Mouse (Mus musculus): ENCODE results near the gene Csk.

Csk gene

GRCm38 (mm10) chr9:57653283-57653682, at the start of gene Csk:
Gene Csk, minus strand, starts transcription at chr9:57653631.
- no peak for DNase-seq (ENCODE audit: low spot score)

DNA sequence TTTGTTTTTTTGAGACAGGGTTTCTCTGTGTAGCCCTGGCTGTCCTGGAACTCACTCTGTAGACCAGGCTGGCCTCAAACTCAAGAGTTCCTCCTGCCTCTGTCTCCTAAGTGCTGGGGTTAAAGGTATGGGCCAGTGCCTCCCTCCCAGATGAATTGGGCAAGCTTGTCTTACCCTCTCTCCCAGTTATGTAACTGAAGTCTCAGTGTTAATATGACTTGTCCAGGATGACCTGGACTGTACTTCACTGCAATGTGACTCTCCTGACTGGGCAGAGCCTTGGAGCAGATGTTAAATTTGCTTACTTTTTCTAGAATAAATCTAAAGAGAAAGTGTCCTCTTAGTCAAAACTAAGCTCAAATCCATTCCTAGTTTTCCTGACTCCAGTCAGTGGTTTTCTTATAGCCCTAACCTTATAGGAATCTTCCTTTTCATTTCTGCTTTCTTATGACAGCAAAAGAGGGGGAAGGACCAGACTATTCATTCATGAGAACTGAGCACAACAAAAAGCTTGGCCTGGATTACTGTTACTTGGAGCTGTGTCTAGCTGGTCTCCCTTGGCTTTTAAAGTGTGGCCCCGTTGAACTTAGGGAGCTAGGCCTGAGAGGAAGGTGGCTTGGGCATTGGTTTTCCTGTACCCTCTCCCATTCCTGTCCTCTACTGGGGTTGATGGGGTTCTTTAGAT, 45.2 kb upstream of the Csk start:
- peak; percentile 48 for DNase-seq (ENCODE audit: low spot score)

DNA sequence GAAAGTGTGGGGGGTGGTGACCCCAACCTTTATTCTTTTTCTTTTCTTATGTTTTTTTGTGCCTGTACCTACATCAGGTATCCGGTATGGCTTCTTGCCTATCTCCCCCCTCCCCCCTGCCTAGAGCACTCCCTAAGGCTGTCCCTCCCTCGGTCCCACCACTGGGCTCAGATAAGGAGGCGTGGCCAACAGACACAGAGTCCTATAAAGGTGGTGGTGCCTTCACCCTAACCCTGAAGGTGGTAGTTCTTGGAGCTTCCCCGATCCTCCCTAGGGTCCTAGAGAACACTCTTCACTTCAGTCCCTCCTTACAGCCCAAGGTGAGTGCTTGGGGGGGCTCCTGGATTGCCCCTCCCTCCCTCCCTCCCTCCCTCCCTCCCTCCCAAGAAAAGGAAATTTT, 43.9 kb upstream of the Csk start:
- DNase-seq (ENCODE audit: low spot score) = no peak

- DNase-seq (ENCODE audit: low spot score) = peak; percentile 18
Measured at GRCm38 (mm10) chr9:57696380-57697285, 43.2 kb upstream of the Csk start.

DNA sequence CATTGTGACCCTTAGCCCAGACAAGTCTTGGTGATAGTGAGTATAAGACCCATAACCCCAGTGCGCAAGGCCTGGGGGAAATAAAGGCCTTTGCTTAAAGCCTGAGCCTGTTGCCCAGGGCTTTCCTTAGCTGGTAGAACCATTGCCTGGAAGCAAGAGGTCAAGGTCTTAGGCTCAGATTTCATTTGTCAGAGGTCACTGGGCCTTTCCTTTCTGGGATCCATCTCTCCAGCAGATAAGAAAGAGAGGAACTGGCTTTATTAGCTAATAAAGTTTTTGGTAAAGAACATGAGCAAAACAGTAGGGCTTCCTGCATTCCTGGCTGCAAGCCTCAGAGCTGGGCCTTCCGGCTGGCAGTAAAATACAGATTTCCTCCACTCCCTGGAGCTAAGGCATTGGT, 40.7 kb upstream of the Csk start:
- no peak for DNase-seq (ENCODE audit: low spot score)

DNA sequence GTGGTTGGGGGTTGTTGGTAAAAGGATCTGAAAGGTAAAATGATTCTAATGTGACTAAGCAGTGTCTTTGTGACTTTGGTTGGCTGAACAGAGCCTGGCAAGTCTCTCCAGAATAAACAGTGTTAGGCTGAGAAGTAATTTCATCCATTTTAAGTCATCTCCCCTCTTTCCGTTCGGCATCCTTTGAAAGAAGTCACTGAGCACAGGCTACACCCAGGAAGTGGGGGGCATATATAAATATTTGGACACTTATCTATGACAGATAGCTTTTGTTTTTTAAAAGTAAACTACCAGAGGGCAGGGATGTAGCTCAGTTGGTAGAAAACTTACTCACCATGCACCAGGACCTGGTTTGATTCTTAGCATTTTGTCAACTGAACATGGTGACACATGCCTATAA, 35.2 kb upstream of the Csk start:
- no peak for DNase-seq (ENCODE audit: low spot score)

GRCm38 (mm10) chr9:57688158-57688557, 34.7 kb upstream of the Csk start:
- no peak for DNase-seq (ENCODE audit: low spot score)

DNA sequence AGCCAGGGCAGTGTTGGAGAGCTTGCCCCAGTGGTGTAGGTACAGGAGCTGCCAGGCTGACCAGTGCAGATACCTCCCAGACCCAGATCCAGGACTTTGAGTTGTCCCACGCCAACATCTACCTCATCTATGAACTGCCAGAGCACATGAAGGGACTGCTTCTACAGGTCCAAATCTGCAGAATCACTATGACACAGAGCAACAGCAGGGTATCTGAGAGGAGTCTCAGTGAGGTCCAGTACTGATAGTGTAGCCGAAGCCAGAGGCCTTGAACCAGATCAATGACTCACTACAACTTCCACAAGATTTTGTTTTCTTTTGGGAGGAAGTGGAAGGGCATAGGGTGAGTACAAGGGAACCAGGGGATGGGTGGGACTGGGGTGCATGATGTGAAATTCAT, 34.3 kb upstream of the Csk start, which contains the start of gene Cyp1a1:
TSS of gene Cyp1a1 (plus strand) at position 178 of the 400 bp plus-strand sequence.
- DNase-seq (ENCODE audit: low spot score) = no peak

- DNase-seq (ENCODE audit: low spot score) = no peak
Measured at GRCm38 (mm10) chr9:57686011-57686410, 32.6 kb upstream of the Csk start.

DNA sequence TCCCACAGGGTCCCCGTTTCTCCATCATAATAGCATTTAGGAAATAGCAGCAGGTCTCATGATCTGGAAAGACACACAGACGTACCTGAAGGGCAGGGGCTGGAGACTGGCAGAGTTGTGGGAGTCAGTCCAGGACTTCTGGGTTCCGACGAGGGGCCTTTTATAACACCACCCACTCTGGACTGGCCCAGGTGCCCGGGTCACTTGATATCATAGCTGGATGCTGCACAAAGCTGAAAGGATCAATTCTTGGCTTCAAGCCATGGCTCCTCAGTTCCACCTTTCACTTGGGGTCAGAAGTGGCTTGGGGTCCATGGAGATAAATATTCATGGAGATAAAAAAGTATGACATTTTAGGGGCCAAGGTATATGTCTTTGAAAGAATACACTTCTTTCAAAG, 30.1 kb upstream of the Csk start, which contains the start of gene Cyp1a2:
TSS of gene Cyp1a2 (minus strand) at position 184 of the 400 bp plus-strand sequence.
- DNase-seq (ENCODE audit: low spot score) = no peak

- no peak for DNase-seq (ENCODE audit: low spot score)
Measured at GRCm38 (mm10) chr9:57681411-57681810, 28.0 kb upstream of the Csk start.

GRCm38 (mm10) chr9:57671500-57671899, 18.1 kb upstream of the Csk start:
- no peak for DNase-seq (ENCODE audit: low spot score)

DNA sequence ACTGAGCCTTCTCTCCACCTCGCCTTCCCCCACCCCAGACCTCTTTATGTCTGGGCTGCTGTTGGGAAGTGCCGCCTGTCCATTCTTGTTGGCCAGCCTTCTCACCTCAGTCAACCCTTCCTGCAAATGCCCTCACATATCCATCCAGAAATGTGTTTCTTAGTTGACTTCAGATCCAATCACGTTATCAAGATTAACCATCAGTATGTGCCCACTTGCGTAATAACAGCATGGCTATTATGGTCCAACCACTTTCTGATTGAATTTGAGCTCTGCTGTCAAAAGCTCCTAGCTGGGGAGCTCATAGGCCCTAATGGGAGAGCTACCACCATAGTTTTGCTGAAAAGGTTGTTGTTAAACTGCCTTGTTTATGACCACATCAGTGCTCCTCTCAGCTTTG, 17.6 kb upstream of the Csk start:
- DNase-seq (ENCODE audit: low spot score) = no peak

GRCm38 (mm10) chr9:57669566-57669965, 16.1 kb upstream of the Csk start:
- DNase-seq (ENCODE audit: low spot score) = no peak

DNA sequence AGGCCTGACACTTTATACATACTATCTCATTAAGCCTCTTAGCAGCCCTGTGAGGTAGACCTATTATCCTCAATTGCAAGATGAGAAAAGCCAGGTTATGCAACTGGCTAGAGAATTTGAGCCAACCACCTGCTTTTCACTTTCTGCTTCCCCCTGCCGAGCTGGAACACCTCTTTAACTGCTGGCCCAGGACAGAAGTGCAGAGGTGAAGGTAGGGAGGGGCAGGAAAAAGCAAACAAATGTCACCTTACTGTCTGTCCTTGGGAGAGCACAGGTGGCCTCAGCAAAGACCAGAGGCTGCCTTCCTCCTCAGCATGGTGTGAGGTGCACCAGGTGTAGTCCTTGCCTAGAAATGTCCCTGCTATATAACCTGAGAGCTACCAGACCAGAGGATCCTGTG, 14.8 kb upstream of the Csk start:
- no peak for DNase-seq (ENCODE audit: low spot score)

- DNase-seq (ENCODE audit: low spot score) = no peak
Measured at GRCm38 (mm10) chr9:57667817-57668216, 14.4 kb upstream of the Csk start.

DNA sequence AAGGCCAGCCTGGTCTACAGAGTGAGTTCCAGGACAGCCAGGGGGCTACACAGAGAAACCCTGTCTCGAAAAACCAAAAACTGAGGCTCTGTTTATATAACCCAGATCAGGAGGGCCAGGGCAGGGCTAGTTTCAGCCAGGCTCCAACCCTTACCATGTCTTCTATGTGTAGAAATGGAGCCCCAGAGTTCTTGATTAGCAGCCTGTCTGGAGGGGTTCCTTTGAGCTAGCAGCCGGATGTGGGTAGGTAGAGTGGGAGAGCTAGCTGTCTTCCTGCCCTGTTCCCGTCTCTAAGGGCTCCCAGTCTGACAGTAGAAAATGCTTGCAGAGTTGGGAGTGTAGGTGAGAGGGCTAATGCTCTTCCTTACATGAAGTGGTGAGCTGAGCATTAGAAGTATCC, 13.7 kb upstream of the Csk start:
- no peak for DNase-seq (ENCODE audit: low spot score)

DNA sequence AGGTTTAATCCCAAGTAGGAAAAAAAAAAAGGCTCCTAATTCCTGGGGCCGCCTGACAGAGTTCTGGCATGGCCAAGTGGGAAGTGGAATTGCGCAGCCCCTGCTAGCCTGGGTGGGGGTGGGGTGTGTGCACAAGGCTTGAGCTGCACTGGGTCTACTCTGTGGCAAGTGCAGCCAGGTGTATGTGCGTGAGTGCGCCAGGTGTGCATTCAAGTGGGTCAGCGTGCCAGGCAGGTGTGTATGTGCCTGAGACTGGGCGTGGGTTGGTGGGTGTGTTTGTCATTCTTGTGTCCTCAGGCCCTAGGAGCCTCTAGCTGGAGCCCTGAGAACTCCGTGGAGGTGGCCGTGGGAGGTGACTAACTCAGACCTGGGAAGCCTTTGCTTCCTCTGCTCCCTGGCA, 13.1 kb upstream of the Csk start:
- DNase-seq (ENCODE audit: low spot score) = no peak

DNA sequence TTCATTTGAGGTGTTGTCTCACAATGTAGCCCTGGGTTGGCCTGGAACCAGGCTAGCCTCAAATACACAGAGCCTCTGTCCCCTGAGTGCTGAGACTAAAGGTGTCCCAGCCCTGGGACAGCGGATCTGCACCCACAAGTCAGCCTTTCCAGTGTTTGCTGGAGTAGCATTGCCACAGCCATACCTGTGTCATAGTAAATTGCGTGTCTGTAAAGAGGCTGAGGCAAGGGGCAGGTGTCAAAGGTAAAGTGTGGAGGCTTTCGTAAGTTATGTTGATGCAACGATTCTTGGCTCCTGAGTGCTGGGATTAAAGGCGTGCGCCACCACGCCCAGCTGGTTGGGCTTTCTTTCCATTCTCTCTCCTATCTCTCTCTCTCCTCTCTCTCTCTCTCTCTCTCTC, 11.2 kb upstream of the Csk start:
- DNase-seq (ENCODE audit: low spot score) = no peak

GRCm38 (mm10) chr9:57661552-57661951, 8.1 kb upstream of the Csk start:
- DNase-seq (ENCODE audit: low spot score) = no peak

GRCm38 (mm10) chr9:57660501-57660900, 7.1 kb upstream of the Csk start:
- no peak for DNase-seq (ENCODE audit: low spot score)

- DNase-seq (ENCODE audit: low spot score) = peak; percentile 81
Measured at GRCm38 (mm10) chr9:57659774-57660173, 6.3 kb upstream of the Csk start.

GRCm38 (mm10) chr9:57658970-57659369, 5.5 kb upstream of the Csk start:
- DNase-seq (ENCODE audit: low spot score) = no peak

Data from MN1 (cell line).